Mouse (Mus musculus) embryonic fibroblast, embryonic 13.5 days (primary cell): ENCODE measurements at regions not wholly inside any gene's neighbourhood (a gene's known extent, or its start where the extent isn't known, plus 50 kb on each side); places are given as distances from the start of the nearest gene placed in this dataset.

Source experiments
- H3K27ac ChIP-seq: 2 replicates; pipeline ENCODE4 v1.5.1; 2012; ENCODE audit warnings: low read length, control low read depth, inconsistent platforms; ENCODE audit not compliant: insufficient read depth
- H3K4me1 ChIP-seq: 2 replicates; pipeline ENCODE4 v1.6.1; 2011; ENCODE audit warnings: low read length; ENCODE audit not compliant: control insufficient read depth, insufficient read depth
- H3K4me3 ChIP-seq: 2 replicates; pipeline ENCODE4 v1.5.1; 2011; ENCODE audit warnings: mild to moderate bottlenecking, control low read depth, low read length; ENCODE audit not compliant: insufficient read depth
- CTCF ChIP-seq: IDR thresholded peaks from 2 replicates; pipeline ENCODE4 v1.5.1; 2011; ENCODE audit warnings: mild to moderate bottlenecking, control low read depth, low read length, moderate library complexity, borderline replicate concordance; ENCODE audit not compliant: insufficient read depth
- POLR2A ChIP-seq: IDR thresholded peaks from 2 replicates; pipeline ENCODE4 v1.6.1; 2011; ENCODE audit warnings: low read depth, mild to moderate bottlenecking, control low read depth, low read length, moderate library complexity

GRCm38 (mm10) chr10:107218861-107219430 lies 52.5 kb upstream of the Lin7a start:
- Histone ChIP-seq H3K4me1 (no peaks in the 10 kb centered on the region), H3K27ac (no peak overlapping the region), H3K4me3 (no peak overlapping the region)
- TF ChIP-seq POLR2A (no peak), CTCF (no peak)

GRCm38 (mm10) chr10:107219621-107220370 lies 51.7 kb upstream of the Lin7a start:
- Histone ChIP-seq H3K27ac (no peak overlapping the region), H3K4me1 (no peaks in the 10 kb centered on the region), H3K4me3 (no peak overlapping the region)
- no peak for TF ChIP-seq POLR2A
- no peak for TF ChIP-seq CTCF

- no peak for TF ChIP-seq POLR2A
- no peak for TF ChIP-seq CTCF
- no peak overlapping the region for H3K27ac ChIP-seq
- no peaks in the 10 kb centered on the region for H3K4me1 ChIP-seq
- no peak overlapping the region for H3K4me3 ChIP-seq
These were observed 51.0 kb upstream of the Lin7a start for GRCm38 (mm10) chr10:107220501-107220900.

GRCm38 (mm10) chr10:107221151-107221650 lies 50.3 kb upstream of the Lin7a start:
- H3K27ac ChIP-seq: no peak overlapping the region
- no peaks in the 10 kb centered on the region for H3K4me1 ChIP-seq
- H3K4me3 ChIP-seq: no peak overlapping the region
- TF ChIP-seq CTCF (no peak), POLR2A (no peak)
